Mouse (Mus musculus) yolk sac, embryonic 10.5 days (tissue): Measurements from ENCODE around the gene Unc45a.

ENCODE experiments used
- DNase-seq: peaks from one replicate; pipeline ENCODE4 v3.0.0-alpha.2; 2017; ENCODE audit warnings: low spot score

Unc45a gene

GRCm38 (mm10) chr7:80368009-80368408, 27.2 kb upstream of the Unc45a start:
- no peak for DNase-seq

DNA sequence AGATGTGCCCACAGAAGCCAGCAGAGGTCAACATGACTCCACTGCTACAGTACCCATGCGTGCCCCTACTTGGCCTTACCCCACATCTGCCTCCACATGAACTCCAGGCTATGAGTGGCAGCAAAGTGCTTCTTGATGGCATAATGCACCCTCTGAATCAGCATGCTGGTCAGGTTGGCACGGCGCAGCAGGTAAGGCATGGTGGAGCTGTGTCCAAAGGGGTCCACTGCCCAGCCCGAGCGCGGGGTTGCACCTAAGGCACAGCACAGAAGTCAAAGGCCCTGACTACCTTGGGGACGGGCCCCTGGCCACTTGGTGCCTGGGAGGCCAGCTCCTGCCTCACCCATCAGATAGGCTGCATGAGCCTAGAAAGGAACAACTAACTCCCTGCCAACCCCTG, 26.4 kb upstream of the Unc45a start:
- no peak for DNase-seq

DNA sequence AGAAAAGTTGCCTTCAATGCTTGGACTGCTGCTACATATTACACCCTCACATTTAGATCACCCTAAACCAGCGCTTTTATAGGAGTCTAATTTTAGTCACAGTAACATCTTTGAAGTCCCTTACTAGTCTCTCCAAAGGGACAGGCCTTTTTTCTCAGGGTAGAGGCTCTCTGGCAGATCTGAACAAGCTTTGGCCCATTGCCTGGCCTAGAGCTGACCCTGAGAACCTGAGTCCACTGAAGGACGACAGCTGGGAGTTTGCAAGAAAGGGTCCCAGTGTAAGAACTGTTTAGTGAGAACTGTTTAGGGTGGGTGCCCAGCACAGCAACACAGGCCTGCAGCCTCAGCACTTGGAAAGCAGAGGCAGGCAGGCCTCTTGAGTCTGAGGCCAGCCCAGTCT, 25.0 kb upstream of the Unc45a start:
- no peak for DNase-seq

- no peak for DNase-seq
These were observed 19.6 kb upstream of the Unc45a start for GRCm38 (mm10) chr7:80360435-80360834.

GRCm38 (mm10) chr7:80358039-80358438, 17.2 kb upstream of the Unc45a start:
- no peak for DNase-seq

DNA sequence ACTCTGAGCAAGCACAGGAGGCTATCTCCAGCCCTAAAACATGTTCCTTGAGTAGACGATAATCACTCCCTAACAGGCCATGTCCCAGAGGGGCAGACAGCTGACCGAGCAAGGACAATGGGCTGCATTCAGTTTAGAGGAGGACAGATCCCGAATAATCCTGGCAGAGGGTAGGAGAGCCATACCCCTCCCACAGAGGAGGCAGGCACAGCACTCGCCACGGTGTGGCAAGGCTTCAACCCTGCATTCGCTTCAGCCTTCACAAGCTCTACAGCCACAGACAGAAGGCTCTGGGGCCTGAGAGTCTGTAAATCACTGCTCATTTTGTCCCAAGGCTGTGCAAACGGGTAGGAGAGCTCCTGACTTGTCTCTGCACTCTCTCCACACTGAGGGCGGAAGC, 16.4 kb upstream of the Unc45a start:
- no peak for DNase-seq

DNA sequence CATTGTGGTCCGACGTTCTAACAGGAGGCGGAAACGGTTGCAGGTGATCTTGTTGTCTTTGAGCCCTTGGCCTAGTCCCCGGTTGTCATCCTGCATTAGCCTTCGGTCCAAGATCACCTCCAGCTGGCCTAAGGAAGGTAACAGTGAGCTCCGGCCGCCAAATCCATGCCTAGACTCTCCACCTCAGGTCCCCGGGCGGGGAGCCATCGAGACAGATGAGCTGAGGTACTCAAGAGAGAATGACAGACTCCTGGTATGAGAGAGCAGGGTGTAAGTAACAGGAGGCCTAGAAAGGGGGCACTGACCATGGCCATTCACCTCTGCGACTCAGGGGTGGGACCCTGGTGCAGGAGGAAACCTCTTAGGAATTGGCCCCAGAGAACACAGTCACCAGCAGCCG, 15.5 kb upstream of the Unc45a start:
- no peak for DNase-seq

- no peak for DNase-seq
These were observed 12.1 kb upstream of the Unc45a start for GRCm38 (mm10) chr7:80352920-80353319.

GRCm38 (mm10) chr7:80350808-80351207, 10.0 kb upstream of the Unc45a start:
- DNase-seq = no peak

- DNase-seq = no peak
These were observed 7.1 kb upstream of the Unc45a start for GRCm38 (mm10) chr7:80347670-80348586.

GRCm38 (mm10) chr7:80346830-80347229, 6.0 kb upstream of the Unc45a start:
- DNase-seq = no peak

- DNase-seq = no peak
These were observed 5.4 kb upstream of the Unc45a start for GRCm38 (mm10) chr7:80346173-80346572.

DNA sequence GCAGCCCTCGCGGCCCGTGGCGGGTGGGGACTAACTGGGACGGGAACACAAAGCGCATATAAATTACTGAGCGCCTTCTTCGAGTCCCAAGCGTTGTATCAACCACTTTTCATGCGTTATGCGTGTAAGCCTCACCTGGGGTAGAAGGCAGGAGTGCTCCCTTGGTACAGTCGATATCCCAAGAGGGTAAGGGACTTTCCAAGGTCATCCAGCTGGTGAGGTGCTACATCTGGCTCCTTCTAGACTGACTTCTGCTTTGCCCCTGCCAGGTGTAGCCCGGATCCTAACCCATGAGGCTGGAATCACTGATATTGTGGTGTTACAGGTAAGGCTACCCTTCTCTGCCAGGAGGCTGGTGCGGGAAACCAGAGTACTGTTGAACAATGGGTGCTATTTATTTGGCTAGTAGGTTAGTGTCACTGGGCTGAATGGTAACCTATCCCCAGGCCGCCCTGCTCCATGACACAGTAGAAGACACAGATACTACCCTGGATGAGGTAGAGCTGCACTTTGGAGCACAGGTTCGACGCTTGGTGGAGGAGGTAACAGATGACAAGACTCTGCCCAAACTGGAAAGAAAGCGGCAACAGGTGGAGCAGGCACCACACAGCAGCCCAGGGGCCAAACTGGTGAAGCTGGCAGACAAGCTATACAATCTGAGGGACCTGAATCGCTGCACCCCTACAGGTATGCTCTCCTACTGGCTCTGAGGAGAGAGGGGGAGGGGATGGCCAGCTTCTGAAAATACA, 2.6 kb upstream of the Unc45a start:
- no peak for DNase-seq

DNA sequence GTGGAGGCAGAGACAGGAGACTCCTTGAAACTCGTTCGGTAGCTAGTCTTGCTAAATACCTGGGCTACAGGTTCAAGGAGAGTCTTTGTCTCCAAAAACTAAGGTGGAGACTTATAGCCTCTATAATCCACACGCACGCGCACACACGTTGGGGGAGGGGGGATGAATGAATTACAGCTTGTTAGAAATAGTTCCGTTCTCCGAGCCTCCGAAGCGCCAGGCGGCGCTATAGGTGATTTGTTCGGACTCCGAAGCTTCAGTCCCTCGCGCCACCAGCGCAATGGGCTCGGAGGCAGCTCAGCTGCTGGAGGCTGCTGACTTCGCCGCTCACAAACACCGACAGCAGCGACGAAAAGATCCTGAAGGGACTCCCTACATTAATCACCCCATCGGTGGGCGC, 2.1 kb upstream of the Unc45a start, which contains the start of gene Hddc3:
Gene Hddc3 (plus strand): TSS at position 247 of the 400 bp plus-strand sequence.
- peak; percentile 88 for DNase-seq

DNA sequence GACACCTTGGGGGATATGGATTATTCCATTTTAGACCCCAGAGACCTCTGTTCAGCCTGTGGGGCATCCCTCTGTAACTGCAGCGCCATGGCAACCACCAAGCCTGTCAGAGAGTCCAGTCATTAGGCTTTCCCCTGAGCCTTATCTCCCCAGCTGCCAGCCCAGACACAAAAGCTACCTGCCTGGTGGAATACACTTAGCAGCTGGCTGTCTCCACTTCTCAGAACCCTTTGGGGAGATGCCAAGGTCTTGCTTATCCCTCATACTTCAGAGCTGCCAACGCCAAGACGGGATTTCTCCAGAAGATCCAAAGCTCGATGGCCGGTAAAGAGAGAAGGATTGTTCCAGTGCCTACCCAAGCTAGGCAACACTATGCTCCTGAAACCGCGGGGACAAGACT, 988 bp upstream of the Unc45a start:
- no peak for DNase-seq

GRCm38 (mm10) chr7:80339793-80340628, 794 bp downstream of the Unc45a start:
- peak; percentile 98 for DNase-seq

DNA sequence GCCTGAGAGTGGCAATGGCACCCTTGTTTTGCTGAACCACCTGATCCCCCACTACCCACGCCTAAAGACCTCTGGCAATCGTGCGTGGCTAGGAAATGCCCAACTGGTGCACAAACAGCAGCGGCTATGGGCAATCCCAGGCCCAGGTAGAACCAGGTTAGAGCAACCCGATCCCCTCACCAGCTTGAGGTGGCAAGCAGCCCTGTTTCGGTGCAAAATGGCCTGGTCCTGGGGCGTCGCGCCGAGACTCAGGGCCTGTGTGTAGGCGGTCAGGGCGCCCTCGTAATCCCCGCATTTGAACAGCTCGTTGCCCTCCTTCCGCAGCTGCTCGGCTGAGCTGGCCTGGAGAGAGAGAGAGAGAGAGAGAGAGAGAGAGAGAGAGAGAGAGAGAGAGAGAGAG, 1.4 kb downstream of the Unc45a start:
- DNase-seq = peak; percentile 19

GRCm38 (mm10) chr7:80336932-80337331, 3.9 kb downstream of the Unc45a start:
- no peak for DNase-seq

DNA sequence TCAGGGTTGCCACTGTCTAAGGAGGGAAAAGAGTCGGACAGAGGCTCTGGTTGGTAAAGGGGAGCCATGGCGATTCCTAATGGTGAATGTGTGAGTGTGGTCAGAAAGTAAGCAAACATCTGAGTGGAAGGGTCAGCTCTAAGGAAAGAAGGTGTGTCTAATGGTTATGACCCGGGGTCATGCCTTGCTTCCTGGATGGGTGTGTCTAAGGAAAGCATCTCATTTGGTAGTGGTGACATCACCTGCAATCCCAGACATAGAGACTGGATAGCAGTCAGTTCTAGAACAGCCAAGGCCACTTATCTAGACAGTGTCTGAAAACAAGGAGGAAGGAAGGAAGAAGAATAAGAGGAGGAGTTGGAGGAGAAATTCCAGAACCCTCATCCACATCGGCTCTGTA, 6.0 kb downstream of the Unc45a start:
- no peak for DNase-seq

GRCm38 (mm10) chr7:80331433-80331832, 9.4 kb downstream of the Unc45a start:
- no peak for DNase-seq

GRCm38 (mm10) chr7:80330278-80330677, 10.5 kb downstream of the Unc45a start:
- DNase-seq = no peak

- no peak for DNase-seq
These were observed 14.7 kb downstream of the Unc45a start for GRCm38 (mm10) chr7:80326076-80326475.
